Mouse (Mus musculus): ENCODE data around the gene Mlycd. TPM values are rescaled to one million over a fixed set of nuclear protein-coding genes. Genes with fewer than 3 reads are reported as not detected.

Mlycd gene
- polyA plus RNA-seq, 1 experiment from 2014 or later = 21.9 TPM

GRCm38 (mm10) chr8:119399255-119399654 is 4.6 kb downstream of the Mlycd start:
- Histone ChIP-seq H3K27ac (no peak overlapping the region), H3K27me3 (ENCODE audit: insufficient read depth, low read length) (no peaks in the 10 kb centered on the region), H3K36me3 (ENCODE audit: insufficient read depth, low read length) (0 out of 2 replicates have a peak, but pooled peaks cover 6% of the 10 kb centered on the region), H3K4me3 (replicated peaks; ENCODE audit: low read depth, low read length) (no peak overlapping the region), H3K9me3 (replicated peaks; ENCODE audit: low read length) (no peaks in the 10 kb centered on the region), H3K4me1 (replicated peaks; ENCODE audit: insufficient read depth, low read length) (peaks cover 12% of the 10 kb centered on the region; the same call in 1 of the 2 replicates), H3K9ac (ENCODE audit: low read depth, low read length) (no peak overlapping the region), H3K4me2 (ENCODE audit: low read length) (no peak overlapping the region)
- TF ChIP-seq CTCF (IDR thresholded peaks at IDR 0.05; ENCODE audit: low read depth) = no peak
- 61% methylated on average over 6 of the region's 6 CpGs for WGBS
- DNase-seq (ENCODE audit: low spot score) (no peak), ATAC-seq (replicated peaks; ENCODE audit: low FRiP score, low read depth) (no peak)

- no peak overlapping the region for H3K4me2 ChIP-seq (ENCODE audit: low read length)
- 0 out of 2 replicates have a peak, but pooled peaks cover 6% of the 10 kb centered on the region for H3K36me3 ChIP-seq (ENCODE audit: insufficient read depth, low read length)
- WGBS = 81% methylated on average over 9 of the region's 9 CpGs
Observed at GRCm38 (mm10) chr8:119400122-119400671, 5.5 kb downstream of the Mlycd start.

GRCm38 (mm10) chr8:119400904-119401303 is 6.2 kb downstream of the Mlycd start:
- Histone ChIP-seq H3K27me3 (ENCODE audit: insufficient read depth, low read length) (no peaks in the 10 kb centered on the region), H3K4me1 (replicated peaks; ENCODE audit: insufficient read depth, low read length) (peaks cover 2% of the 10 kb centered on the region; the same call in 1 of the 2 replicates), H3K9me3 (replicated peaks; ENCODE audit: low read length) (no peaks in the 10 kb centered on the region), H3K36me3 (ENCODE audit: insufficient read depth, low read length) (0 out of 2 replicates have a peak, but pooled peaks cover 6% of the 10 kb centered on the region), H3K9ac (ENCODE audit: low read depth, low read length) (no peak overlapping the region), H3K4me2 (ENCODE audit: low read length) (no peak overlapping the region), H3K4me3 (replicated peaks; ENCODE audit: low read depth, low read length) (no peak overlapping the region), H3K27ac (no peak overlapping the region)
- no peak for TF ChIP-seq CTCF (IDR thresholded peaks at IDR 0.05; ENCODE audit: low read depth)
- WGBS = 79% methylated on average over 3 of the region's 3 CpGs
- no peak for DNase-seq (ENCODE audit: low spot score)
- ATAC-seq (replicated peaks; ENCODE audit: low FRiP score, low read depth) = no peak

More at GRCm38 (mm10) chr8:119400122-119400671, 5.5 kb downstream of the Mlycd start:
- no peak overlapping the region for H3K27ac ChIP-seq
- H3K4me3 ChIP-seq (replicated peaks; ENCODE audit: low read depth, low read length) = no peak overlapping the region
- TF ChIP-seq CTCF (IDR thresholded peaks at IDR 0.05; ENCODE audit: low read depth) = no peak
- no peaks in the 10 kb centered on the region for H3K9me3 ChIP-seq (replicated peaks; ENCODE audit: low read length)
- 0 out of 2 replicates have a peak, but pooled peaks have one; percentile 16 for ATAC-seq (replicated peaks; ENCODE audit: low FRiP score, low read depth)
- H3K4me1 ChIP-seq (replicated peaks; ENCODE audit: insufficient read depth, low read length) = peaks cover 9% of the 10 kb centered on the region; the same call in 1 of the 2 replicates
- DNase-seq (ENCODE audit: low spot score) = no peak
- H3K27me3 ChIP-seq (ENCODE audit: insufficient read depth, low read length) = no peaks in the 10 kb centered on the region
- H3K9ac ChIP-seq (ENCODE audit: low read depth, low read length) = no peak overlapping the region

GRCm38 (mm10) chr8:119403912-119404311 is 9.2 kb downstream of the Mlycd start:
- 40% methylated on average over 10 of the region's 10 CpGs for WGBS
- TF ChIP-seq CTCF (IDR thresholded peaks at IDR 0.05; ENCODE audit: low read depth) = no peak
- H3K27ac ChIP-seq = no peak overlapping the region
- no peaks in the 10 kb centered on the region for H3K9me3 ChIP-seq (replicated peaks; ENCODE audit: low read length)
- no peaks in the 10 kb centered on the region for H3K4me1 ChIP-seq (replicated peaks; ENCODE audit: insufficient read depth, low read length)
- no peaks in the 10 kb centered on the region for H3K27me3 ChIP-seq (ENCODE audit: insufficient read depth, low read length)
- H3K36me3 ChIP-seq (ENCODE audit: insufficient read depth, low read length) = peaks cover 19% of the 10 kb centered on the region; the same call in 1 of the 2 replicates
- ATAC-seq (replicated peaks; ENCODE audit: low FRiP score, low read depth) (peak; percentile 25; the same call in 1 of the 2 replicates), DNase-seq (ENCODE audit: low spot score) (peak; percentile 21)
- no peak overlapping the region for H3K9ac ChIP-seq (ENCODE audit: low read depth, low read length)
- H3K4me2 ChIP-seq (ENCODE audit: low read length) = no peak overlapping the region
- H3K4me3 ChIP-seq (replicated peaks; ENCODE audit: low read depth, low read length) = no peak overlapping the region

- Histone ChIP-seq H3K4me1 (replicated peaks; ENCODE audit: insufficient read depth, low read length) (no peaks in the 10 kb centered on the region), H3K36me3 (ENCODE audit: insufficient read depth, low read length) (peaks cover 27% of the 10 kb centered on the region), H3K9me3 (replicated peaks; ENCODE audit: low read length) (no peaks in the 10 kb centered on the region), H3K27ac (no peak overlapping the region), H3K4me2 (ENCODE audit: low read length) (no peak overlapping the region), H3K27me3 (ENCODE audit: insufficient read depth, low read length) (no peaks in the 10 kb centered on the region), H3K9ac (ENCODE audit: low read depth, low read length) (no peak overlapping the region), H3K4me3 (replicated peaks; ENCODE audit: low read depth, low read length) (no peak overlapping the region)
- DNase-seq (ENCODE audit: low spot score) = no peak
- ATAC-seq (replicated peaks; ENCODE audit: low FRiP score, low read depth) = no peak
- 100% methylated on average over 5 of the region's 5 CpGs for WGBS
- no peak for TF ChIP-seq CTCF (IDR thresholded peaks at IDR 0.05; ENCODE audit: low read depth)
Observed at GRCm38 (mm10) chr8:119404648-119405047, 10.0 kb downstream of the Mlycd start.

GRCm38 (mm10) chr8:119408311-119408710 is 13.6 kb downstream of the Mlycd start:
- H3K27me3 ChIP-seq (ENCODE audit: insufficient read depth, low read length) = no peaks in the 10 kb centered on the region
- no peak overlapping the region for H3K4me3 ChIP-seq (replicated peaks; ENCODE audit: low read depth, low read length)
- 87% methylated on average over 8 of the region's 8 CpGs for WGBS
- no peak for TF ChIP-seq CTCF (IDR thresholded peaks at IDR 0.05; ENCODE audit: low read depth)
- H3K36me3 ChIP-seq (ENCODE audit: insufficient read depth, low read length) = peaks cover 33% of the 10 kb centered on the region
- no peak overlapping the region for H3K9ac ChIP-seq (ENCODE audit: low read depth, low read length)
- no peak for ATAC-seq (replicated peaks; ENCODE audit: low FRiP score, low read depth)
- DNase-seq (ENCODE audit: low spot score) = no peak
- H3K4me2 ChIP-seq (ENCODE audit: low read length) = no peak overlapping the region
- no peak overlapping the region for H3K27ac ChIP-seq
- no peaks in the 10 kb centered on the region for H3K9me3 ChIP-seq (replicated peaks; ENCODE audit: low read length)
- peaks cover 4% of the 10 kb centered on the region; the same call in 1 of the 2 replicates for H3K4me1 ChIP-seq (replicated peaks; ENCODE audit: insufficient read depth, low read length)

Data from kidney, postnatal 0 days (tissue).